Mouse (Mus musculus): ENCODE results near the gene Spata7.
A peak's percentile ranks its signal among the peaks of the same experiment; 100 is the strongest.

- TF ChIP-seq CTCF (IDR thresholded peaks at IDR 0.05; ENCODE audit: low read depth, low read length) (peak; percentile 33; the same call in 1 of the 2 replicates), POLR2A (IDR thresholded peaks at IDR 0.05; ENCODE audit: extremely low read depth, insufficient read depth, low read length) (no peak)
Observed at GRCm38 (mm10) chr12:98585302-98585701, 42.7 kb upstream of the Spata7 start.

All from liver, adult 2 months (tissue).